Mouse (Mus musculus): ENCODE data around the gene Srp72. TPM values are rescaled to one million over a fixed set of nuclear protein-coding genes. Genes with fewer than 3 reads are reported as not detected.

The Srp72 gene
- polyA plus RNA-seq, 1 experiment = 81.0 TPM

DNA sequence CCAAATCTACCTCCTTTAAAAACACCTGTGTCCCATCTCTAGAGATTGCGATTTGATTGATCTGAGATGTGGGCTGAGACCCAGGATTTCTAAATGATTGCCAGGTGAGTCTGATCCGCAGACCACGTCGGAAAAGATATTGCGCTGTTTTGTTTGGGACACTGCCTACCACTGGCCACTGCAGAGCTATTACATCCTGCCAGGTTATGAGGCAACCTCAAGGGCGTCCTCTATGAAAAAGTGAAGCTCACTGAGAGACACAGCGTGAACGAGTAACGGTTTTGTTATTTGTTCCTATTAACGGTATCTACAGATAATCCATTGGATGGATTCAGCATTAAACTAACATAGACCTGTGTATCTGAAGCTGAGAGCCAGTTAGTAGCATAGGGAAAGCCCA lies 64.0 kb downstream of the Srp72 start:
- TF ChIP-seq CTCF (IDR thresholded peaks at IDR 0.05; ENCODE audit: low read depth, low read length) (no peak), POLR2A (IDR thresholded peaks at IDR 0.05; ENCODE audit: borderline replicate concordance, low read depth, low read length) (no peak)
- H3K4me3 ChIP-seq (ENCODE audit: insufficient read depth, low read length) = no peak overlapping the region
- H3K27ac ChIP-seq (ENCODE audit: insufficient read depth, low read depth, low read length) = no peak overlapping the region
- no peaks in the 10 kb centered on the region for H3K4me1 ChIP-seq (ENCODE audit: control insufficient read depth, insufficient read depth, low read length)

DNA sequence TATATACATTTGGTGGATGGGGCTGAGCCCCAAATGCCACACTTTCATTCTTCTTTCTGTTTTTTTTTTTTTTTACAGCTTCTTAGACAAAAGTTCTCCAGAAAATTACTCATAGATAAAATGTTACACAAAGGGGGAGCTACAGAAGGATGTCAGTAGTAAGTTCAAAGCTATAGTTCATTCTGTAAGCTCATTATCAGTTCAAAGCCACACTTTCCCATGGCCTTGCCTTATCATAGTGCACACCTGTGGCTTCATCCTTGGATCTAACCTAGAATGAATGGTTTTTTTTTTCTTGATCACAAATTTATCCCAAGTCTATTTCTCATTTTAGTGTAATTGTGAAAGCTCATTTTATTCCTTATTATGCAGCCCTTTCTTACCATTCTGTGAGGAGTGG lies 64.9 kb downstream of the Srp72 start:
- H3K4me3 ChIP-seq (ENCODE audit: insufficient read depth, low read length) = no peak overlapping the region
- TF ChIP-seq POLR2A (IDR thresholded peaks at IDR 0.05; ENCODE audit: borderline replicate concordance, low read depth, low read length) (no peak), CTCF (IDR thresholded peaks at IDR 0.05; ENCODE audit: low read depth, low read length) (no peak)
- no peaks in the 10 kb centered on the region for H3K4me1 ChIP-seq (ENCODE audit: control insufficient read depth, insufficient read depth, low read length)
- no peak overlapping the region for H3K27ac ChIP-seq (ENCODE audit: insufficient read depth, low read depth, low read length)

GRCm38 (mm10) chr5:77044362-77044761 lies 69.9 kb downstream of the Srp72 start:
- no peak for TF ChIP-seq POLR2A (IDR thresholded peaks at IDR 0.05; ENCODE audit: borderline replicate concordance, low read depth, low read length)
- no peak for TF ChIP-seq CTCF (IDR thresholded peaks at IDR 0.05; ENCODE audit: low read depth, low read length)
- H3K4me3 ChIP-seq (ENCODE audit: insufficient read depth, low read length) = no peak overlapping the region
- no peak overlapping the region for H3K27ac ChIP-seq (ENCODE audit: insufficient read depth, low read depth, low read length)
- H3K4me1 ChIP-seq (ENCODE audit: control insufficient read depth, insufficient read depth, low read length) = no peaks in the 10 kb centered on the region

Other genes starting within 250 kb of the Srp72 start
- gene Aasdh, start 69.2 kb upstream of the Srp72 start, polyA plus RNA-seq (2012; ENCODE audit: insufficient read depth, insufficient read length, missing spikeins) = 19.6 and 19.8 TPM in 2 replicates
- gene Paics, start 23.4 kb upstream of the Srp72 start, polyA plus RNA-seq (2012; ENCODE audit: insufficient read depth, insufficient read length, missing spikeins) = 109 and 118 TPM in 2 replicates
- gene Ppat, start 23.1 kb upstream of the Srp72 start, polyA plus RNA-seq (2012; ENCODE audit: insufficient read depth, insufficient read length, missing spikeins) = 5.4 and 7.6 TPM in 2 replicates
- 2.8 TPM in 1 of 2 replicates, not detected in the other for gene Arl9, start 29.4 kb downstream of the Srp72 start, polyA plus RNA-seq (2012; ENCODE audit: insufficient read depth, insufficient read length, missing spikeins)
- gene Thegl, start 41.3 kb downstream of the Srp72 start, polyA plus RNA-seq (2012; ENCODE audit: insufficient read depth, insufficient read length, missing spikeins) = not detected in 2 replicates
- 1.7 TPM in 1 of 2 replicates, not detected in the other for gene Hopx, start 140.4 kb downstream of the Srp72 start, polyA plus RNA-seq (2012; ENCODE audit: insufficient read depth, insufficient read length, missing spikeins)
- gene Spink2, start 236.8 kb downstream of the Srp72 start, polyA plus RNA-seq (2012; ENCODE audit: insufficient read depth, insufficient read length, missing spikeins) = not detected in 2 replicates

All from bone marrow macrophage, adult 2 months (primary cell).